Mouse (Mus musculus) right cerebral cortex, postnatal 36 days (tissue): Measurements from ENCODE around the gene Gpsm3.

Experiments
- DNase-seq, 2 experiments: peaks; one replicate each; pipeline ENCODE4 v3.0.0; 2022; ENCODE audit warnings: low spot score in 2 of 2, mixed read lengths in 1 of 2

Gene Gpsm3

DNA sequence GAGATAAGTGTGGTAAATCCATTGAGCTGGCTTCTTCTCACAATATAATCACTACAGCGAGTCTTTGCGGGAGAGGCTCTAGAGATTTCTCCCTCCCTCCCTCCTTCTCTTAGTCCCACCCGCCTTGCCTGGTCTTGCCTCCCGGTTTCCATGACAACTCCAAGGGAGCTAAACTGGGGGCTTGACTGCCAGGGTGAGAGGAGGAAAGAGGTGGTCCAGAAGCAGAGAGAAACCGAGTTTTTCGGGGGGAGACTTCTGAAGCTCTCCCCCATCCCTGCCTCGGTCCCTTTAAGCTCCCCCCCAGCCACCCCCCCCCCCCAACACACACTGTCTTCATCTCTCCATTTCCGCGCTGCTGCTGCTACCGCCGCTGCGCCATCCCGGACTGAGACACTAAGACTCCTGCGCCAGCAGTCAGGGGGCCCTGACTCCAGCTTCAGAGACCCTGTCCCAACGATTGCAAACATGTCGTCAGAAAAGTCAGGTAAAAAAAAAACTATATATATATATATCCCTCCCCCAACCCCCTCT, 39.7 kb downstream of the Gpsm3 start, which contains the start of gene Prrt1:
Prrt1 (plus strand) TSS at position 313 of the 531 bp plus-strand sequence.
- peak in 1 of 2 experiments; percentile 77 for DNase-seq

DNA sequence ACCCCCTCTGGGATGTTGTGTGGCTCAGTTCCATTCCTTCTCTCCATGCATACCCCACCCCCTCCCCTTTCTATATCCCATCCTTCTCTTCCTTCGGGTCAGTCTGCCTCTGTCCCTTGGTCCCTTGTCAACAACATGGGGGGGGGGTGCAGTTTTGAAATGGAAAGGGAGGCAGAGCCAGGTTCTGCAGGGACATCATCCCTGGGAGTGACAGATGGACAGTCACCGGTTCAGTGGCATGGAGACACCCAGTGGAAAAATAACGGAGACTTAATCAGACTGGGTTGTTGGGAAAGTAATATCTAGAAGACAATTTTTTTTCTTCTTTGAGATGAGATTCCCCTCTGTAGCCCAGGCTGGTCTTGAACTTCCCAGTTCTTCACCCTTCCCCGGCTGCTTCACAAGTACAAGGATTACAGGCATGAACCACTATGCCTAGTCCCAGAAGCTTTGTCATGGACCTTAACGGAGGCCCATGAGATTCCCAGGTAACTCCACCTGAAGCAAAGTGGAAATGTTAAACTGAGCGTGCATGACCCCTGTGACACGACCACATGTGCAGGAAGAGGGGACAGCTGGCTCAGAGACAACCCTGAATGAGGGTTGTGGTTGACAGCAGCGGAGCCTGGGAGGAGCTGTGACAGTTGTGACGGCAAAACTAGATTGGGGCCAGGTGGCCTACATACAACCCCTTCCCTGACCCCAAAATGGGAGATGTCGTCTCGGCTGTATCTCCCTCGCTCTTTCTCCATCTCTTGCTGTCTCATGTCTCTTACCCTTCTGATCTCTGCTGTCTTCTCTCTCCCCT, 40.4 kb downstream of the Gpsm3 start:
- no peak for DNase-seq

DNA sequence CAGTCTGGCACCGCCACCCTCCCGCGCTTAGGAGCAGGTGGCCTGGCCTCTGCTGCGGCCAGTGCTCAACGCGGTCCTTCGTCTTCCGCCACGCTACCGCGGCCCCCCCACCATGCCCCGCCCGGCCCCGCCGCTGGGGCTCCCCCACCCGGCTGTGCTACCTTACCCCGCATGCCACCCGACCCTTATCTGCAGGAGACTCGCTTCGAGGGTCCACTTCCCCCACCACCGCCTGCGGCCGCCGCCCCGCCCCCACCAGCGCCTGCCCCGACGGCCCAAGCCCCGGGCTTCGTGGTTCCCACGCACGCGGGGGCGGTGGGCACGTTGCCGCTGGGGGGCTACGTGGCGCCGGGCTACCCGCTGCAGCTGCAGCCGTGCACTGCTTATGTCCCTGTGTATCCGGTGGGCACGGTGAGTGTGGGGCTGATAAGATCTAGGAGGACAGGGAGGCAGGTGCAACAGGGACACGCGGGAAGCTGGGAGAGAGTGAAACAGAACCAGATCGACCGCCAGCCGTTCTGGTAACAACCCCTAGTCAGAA, 41.2 kb downstream of the Gpsm3 start:
- DNase-seq, result no peak

DNA sequence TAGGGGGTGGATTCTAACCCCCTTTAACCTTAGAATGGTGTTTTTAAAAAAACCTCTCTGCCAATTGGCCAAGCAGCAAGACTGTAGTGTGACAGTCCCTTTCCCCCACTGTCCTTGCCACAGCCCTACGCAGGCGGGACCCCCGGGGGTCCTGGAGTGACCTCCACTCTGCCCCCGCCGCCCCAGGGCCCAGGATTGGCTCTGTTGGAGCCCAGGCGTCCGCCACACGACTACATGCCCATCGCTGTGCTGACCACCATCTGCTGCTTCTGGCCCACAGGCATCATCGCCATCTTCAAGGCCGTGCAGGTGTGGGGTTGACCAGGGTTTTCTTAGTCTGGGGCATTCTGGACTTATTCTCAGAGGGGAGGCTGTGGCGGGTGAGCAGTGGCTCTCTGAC, 42.0 kb downstream of the Gpsm3 start:
- no peak for DNase-seq

DNA sequence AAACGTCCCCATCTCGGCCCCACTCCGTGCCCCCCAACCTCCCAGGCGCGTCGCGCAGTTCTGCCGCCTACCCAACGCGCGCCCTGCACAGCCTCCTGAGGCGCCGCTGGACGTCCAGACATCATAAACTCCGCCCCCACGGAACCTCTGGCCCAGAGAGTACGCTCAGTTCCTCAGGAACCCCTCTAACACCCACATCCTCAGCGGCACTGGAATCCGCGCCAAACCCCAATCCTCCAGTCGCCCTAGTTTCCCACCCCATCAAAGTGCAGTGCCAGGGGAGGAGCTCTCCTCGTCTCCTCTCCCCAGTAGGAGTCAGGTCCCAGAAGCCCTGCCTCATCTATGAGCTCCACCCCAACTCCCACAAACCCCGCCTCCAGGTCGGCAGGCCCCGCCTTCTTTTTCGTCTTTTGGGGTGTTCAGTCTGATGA, 42.7 kb downstream of the Gpsm3 start:
- peak; percentile 84 to 89 for DNase-seq

DNA sequence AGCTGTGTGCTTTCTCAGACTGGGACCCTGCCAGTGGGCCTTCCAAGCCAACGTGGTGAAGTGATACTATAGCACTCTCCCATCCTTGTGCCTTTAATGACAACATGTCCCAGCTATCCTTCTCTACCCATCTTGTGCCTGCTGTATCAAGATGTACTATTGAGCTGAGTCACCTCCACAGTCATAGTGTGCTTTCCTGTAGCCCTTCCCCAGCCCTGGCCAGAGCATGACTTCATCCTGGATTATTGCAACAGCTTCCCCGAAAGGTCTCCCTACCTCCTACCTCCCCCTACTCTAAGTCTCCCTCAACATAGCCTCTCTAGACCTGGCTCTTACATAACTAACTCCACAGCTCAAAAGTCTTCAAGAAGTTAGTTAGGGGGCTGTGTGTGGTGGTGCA, 46.1 kb downstream of the Gpsm3 start:
- DNase-seq, result no peak

DNA sequence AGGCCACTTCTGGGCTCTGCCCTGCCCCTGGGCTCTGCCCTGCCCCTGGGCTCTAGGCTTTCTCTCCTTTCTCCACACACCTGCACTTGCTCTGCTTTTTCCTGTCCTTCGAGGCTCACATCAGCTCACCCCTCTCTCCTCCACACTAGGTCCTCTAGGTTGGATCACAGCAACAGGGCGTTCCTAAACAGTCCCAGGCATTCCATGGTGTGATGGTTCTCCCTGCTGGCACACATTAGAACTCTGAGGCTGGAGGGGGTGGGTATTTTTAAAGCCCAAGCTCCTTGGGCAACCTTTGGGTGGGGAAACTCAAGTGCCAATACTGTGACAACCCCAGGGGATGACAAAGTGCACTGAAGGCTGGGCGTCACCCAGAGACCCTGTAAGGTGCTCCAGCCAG, 47.9 kb downstream of the Gpsm3 start:
- DNase-seq, result no peak

DNA sequence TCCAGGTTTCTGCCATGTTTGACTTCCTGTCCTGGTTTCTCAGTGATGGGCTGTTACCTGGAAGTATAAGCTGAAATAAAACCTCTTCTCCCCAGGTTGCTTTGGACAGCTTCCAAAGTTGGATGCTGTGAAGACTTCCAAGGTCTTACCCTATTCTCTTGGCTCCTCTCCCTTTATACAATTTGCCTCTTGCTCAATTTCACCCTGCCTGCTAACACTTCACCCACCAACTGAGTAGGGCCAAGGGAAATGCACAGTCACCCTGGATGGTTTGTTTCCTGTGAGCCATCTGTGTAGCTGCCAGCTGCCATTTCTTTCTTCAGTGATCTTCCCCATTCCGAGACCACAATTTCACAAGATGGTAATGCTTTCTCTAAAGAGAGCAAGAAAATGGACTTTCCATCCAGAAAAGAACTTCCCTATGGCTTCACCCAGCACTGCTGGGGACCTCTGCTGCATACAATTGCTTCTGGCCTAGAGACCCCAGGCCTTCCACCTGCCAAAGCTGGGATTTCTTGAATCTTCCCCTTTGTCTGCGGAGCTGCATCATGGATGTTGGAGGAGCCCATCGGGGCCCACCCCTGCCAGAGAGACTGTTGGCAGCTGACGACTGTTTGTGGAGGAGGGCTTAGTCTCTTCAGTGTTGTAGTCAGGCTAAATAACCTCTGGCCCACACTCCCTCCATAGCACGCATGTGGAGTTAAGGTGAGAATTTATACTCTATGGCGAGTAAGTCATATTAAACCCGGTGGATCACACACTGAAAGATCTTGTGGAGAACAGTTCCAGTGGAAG, 50.1 kb downstream of the Gpsm3 start:
- DNase-seq, result no peak

DNA sequence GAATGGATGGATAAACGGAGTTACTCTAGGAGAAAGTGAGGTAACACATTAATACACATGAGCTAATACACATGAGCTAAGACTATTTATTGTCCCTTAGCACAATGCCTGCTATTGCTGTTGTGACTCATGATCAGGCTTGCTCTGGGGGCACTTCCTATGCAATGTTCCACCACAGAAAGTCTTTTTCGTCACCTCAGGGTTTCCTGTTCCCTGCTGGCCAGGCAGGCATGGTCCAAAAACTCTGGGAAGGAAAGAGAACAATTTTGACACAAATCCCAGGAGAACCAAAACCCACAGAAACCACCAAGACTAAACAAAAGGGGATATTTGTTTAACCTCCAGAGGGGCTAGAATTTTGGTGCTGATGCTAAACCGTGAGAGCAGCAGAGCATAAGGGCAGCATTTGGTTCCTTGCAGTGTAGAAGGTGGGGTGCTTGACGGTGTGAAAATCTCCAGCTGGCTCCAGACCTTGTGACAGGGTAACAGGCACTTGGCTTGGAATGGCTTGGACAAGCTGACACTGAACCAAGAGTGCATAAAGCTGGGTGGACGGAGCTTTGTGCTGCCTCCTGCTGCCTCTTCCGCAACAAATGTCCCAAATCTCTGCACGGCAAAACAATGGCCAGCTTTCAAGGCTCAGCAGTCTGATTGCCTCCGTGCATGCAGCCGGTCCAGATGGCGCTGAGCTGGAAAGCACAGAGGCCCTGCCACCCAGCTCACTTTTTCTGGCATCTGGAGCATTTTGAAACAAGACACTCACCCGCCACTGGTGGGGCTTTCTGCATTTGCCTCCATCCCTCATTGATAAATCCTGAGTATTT, 51.4 kb downstream of the Gpsm3 start:
- no peak for DNase-seq
